Mouse (Mus musculus) spleen, postnatal 36 days (tissue): ENCODE results near the gene Abhd2.
A peak's percentile ranks its signal among the peaks of the same experiment; 100 is the strongest.

Experiments used
- DNase-seq, 2 experiments: peaks; one replicate each; pipeline ENCODE4 v3.0.0; 2022; ENCODE audit warnings: low spot score in 2 of 2, mixed read lengths in 1 of 2

Gene Abhd2

GRCm38 (mm10) chr7:79293605-79294232 lies 20.7 kb downstream of the Abhd2 start:
- no peak for DNase-seq

- no peak for DNase-seq
Observed at GRCm38 (mm10) chr7:79294449-79294980, 21.5 kb downstream of the Abhd2 start.

GRCm38 (mm10) chr7:79295196-79295826 lies 22.3 kb downstream of the Abhd2 start:
- no peak for DNase-seq

GRCm38 (mm10) chr7:79298681-79299080 lies 25.7 kb downstream of the Abhd2 start:
- DNase-seq, result no peak

GRCm38 (mm10) chr7:79299548-79299947 lies 26.5 kb downstream of the Abhd2 start:
- no peak for DNase-seq

- no peak for DNase-seq
Observed at GRCm38 (mm10) chr7:79300432-79301151, 27.6 kb downstream of the Abhd2 start.

DNA sequence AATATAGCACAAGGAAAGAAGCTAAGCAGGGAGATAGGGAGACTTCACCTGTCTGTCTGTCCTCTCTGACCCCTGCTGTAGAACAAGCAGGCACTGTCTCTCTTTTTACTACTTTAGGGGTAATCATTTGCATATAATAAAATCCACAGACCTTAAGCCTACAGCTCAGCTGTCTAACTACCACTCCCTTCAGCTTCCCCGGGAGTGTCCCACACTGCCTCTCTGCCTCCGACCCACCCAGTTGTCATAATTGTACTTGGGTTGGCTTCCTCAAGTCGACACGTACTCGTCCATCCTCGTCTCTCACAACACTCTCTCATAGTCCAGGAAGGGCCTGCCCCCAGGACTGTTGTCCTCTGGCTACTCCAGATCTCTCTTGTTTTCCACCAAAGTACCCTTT lies 29.1 kb downstream of the Abhd2 start:
- DNase-seq, result no peak

DNA sequence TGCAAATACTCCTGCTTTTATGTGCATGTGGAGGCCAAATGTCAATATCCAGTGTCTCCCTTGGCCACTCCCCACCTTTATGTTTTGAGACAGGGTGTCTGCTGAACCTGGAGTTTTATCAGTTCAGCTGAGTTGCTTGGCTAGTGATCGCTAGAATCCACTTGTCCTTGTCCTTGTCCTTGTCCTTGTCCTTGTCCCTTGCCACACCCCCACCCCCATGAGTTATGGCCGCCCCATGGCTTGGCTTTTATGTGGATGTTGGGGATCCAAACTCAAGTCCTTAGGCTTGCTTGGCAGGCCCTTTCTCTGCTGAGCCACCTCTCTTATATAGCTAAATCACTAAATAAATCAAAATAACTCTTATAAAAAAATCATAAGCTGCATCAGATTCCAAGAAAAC lies 29.6 kb downstream of the Abhd2 start:
- DNase-seq, result no peak

- DNase-seq, result no peak
Observed at GRCm38 (mm10) chr7:79303183-79303761, 30.3 kb downstream of the Abhd2 start.

DNA sequence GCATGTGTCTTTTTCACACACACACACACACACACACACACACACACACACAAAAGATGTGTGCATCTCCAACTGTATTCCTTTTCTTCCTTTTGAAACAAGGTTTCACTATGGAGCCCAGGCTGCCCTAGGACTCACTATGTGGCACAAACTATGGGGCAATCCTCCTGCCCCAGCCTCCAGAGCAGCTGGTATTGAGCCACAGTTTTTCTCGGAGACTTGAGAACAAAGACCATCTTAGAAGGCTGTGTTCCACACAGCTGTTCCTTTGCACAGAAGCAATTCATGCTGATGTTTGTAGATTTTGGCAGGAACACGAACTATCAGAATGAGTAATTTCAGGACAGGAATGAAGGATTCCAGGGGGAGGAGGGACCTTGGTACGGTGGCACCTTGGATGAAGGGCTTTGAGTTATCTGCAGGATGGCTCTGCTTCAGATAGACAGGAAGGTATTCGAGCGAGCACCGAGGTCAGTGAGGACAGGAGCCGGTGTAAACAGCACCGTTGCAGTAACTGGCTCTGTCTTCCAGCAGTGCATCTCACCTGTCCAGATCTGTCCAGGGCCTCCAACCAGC lies 35.5 kb downstream of the Abhd2 start:
- DNase-seq, result no peak

DNA sequence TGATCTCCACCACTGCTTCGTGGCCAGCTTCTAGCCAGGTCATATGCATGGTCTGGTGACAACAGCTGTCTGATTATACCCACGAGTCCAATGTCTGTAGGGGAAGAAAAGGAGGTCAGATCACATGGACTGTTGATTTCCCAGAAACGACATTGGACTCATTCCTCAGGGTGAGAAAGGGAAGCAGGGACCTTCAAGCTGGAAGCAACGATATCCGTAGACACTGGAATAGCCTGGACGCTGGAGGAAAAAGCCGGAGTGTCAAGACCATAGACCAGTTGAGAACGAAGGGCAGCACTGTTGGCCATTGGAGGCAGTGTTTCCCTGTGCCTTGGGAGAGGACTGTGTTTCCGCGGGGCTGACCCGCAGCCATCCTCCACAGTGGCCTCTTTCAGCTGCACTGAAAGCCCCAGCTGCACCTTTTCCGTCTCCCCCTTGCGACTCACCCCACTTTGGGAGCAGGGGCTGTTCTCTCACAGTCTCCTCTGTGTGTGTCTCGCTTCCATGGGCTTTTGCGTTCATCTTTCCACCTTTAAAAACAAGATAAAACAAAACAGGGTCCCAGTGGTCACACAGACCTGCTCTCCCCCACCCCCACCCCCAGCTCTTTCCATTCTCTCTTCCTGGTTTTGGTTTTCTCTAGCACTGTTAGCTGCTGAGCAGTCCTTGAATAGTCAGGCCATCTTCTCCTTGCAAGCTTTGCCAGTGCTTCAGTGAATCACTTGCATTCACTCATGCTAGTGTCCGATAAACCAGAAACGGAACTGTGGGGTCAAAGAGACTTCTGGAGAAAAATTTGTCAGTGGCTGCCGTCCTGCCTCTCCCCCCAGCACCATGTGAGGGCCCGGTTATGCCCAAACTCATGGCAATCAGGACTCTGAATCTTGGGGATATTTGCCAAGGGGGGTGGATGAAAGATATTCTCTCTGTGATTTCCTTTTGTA lies 36.5 kb downstream of the Abhd2 start:
- DNase-seq, result no peak

GRCm38 (mm10) chr7:79310191-79310555 lies 37.2 kb downstream of the Abhd2 start:
- DNase-seq, result no peak

- no peak for DNase-seq
Observed at GRCm38 (mm10) chr7:79311420-79311988, 38.5 kb downstream of the Abhd2 start.

DNA sequence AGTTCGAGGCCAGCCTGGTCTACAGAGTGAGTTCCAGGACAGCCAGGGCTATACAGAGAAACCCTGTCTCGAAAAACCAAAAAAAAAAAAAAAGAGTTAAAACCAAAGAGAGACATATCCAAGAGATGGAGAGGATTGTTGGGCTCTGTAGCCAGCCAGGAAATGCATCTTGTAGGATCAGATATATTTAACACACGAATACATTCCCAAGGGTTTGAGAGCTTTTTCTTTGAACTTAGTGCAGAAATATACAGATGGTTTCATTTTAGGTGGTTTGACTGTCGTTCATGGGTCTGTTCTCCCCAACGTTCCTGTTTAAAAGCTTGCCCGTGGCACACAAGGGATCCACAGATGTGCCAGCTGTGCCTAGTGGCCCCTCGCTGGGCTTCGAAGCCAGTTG lies 39.2 kb downstream of the Abhd2 start:
- DNase-seq, result no peak

- peak in 1 of 2 experiments; percentile 46 for DNase-seq
Observed at GRCm38 (mm10) chr7:79313519-79314059, 40.6 kb downstream of the Abhd2 start.

DNA sequence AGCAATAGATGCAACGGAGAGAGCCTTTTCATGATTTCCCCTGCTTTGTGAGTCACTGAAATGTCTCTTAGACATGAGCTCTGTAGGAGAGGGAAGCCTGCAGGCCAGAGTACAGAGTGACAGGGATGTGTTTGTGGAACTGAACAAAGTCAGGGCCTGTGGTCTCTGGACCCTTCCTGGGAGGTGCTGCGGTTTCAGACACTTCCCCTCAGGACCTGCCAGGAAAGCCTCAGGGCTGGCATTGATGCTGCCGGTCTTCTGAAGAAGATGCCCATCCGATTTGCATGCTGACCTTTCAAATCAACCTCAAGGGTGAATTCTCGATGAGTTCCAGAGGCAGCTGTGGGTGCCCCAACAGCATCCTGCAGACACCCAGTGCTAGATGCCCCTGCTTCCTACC lies 41.5 kb downstream of the Abhd2 start:
- DNase-seq, result peak; percentile 26 to 27

- DNase-seq, result no peak
Observed at GRCm38 (mm10) chr7:79315149-79315548, 42.1 kb downstream of the Abhd2 start.

DNA sequence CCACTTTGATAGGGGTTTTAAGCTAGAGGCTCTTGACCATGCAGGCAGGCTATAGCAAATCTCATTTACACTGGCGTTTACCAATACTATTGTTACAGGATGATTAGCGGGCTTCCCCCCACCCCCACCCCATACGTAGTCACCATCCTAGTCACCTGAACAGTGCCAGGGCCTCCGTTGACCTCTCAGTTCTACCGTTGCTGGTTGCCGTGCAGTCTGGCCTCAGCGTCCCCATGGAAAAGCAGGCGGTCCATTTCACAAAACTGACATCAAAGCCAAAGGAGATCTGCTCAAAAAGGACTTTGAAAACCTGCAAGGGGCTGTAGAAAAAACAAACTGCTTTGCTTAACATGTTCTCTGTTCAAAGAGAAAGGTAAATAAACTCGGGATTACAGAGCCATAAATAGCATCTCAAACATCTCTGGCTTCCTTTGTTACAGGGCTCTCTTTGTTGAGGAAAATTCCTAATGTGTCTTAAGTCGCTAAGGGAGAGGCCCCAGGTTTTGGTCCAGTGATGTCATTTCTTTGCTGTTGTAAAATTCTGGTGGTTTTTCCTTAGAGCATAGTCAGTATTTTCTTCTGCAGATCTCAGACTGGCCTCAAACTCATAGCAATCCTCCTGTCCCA lies 43.2 kb downstream of the Abhd2 start:
- no peak for DNase-seq

GRCm38 (mm10) chr7:79317576-79317975 lies 44.6 kb downstream of the Abhd2 start:
- no peak for DNase-seq
